21 mouse cellular contexts compared by ENCODE assay signal in the genomic region with DNA sequence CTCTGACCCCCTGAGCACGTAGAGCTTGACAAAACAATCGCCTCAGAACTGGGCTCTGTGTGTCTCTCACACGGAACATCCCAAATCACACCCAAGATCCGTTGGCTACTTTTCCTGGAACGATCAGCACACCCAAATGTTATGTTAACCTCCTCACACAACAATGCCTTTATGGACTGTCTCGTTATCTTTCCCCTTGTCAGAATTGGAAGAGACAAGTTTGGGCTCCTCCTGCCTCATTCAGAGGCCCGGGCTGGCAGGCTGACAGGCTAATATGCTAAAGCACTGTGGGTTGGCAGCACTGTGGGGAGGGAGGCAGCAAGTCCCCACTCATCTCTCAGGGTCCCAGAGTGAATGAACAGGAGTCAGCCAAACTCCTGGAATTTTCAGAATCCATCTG. TPM values are rescaled to one million over a fixed set of nuclear protein-coding genes. Genes with fewer than 3 reads are reported as not detected.
DNase-seq lines count a peak whose midpoint lies in the region; ATAC-seq lines count a peak whose summit lies in the region.
"Had no signal": no experiment of that assay in that cellular context is flagged by ENCODE, and none has a peak within 500 bp of the region (broad histone marks: within the 10 kb centered on the region; RNA-seq: fewer than 3 reads in every experiment).

No protein-coding gene starts in this region.

- no peak overlapping the region for H3K9ac ChIP-seq in forebrain, embryonic 15.5 days (replicated peaks)
- no peak overlapping the region for H3K9ac ChIP-seq in forebrain, embryonic 13.5 days
- H3K9ac ChIP-seq: embryonic facial prominence, embryonic 15.5 days; heart, embryonic 15.5 days; midbrain, embryonic 15.5 days had no signal

- intact Hi-C loops in left cerebral cortex, postnatal 4 days (cut with DNase I), result no loop called here
- intact Hi-C loops in heart, postnatal 14 days (cut with DNase I), result no loop called here

- no peaks in the 10 kb centered on the region for H3K36me3 ChIP-seq in forebrain, embryonic 15.5 days
- H3K36me3 ChIP-seq in forebrain, embryonic 13.5 days (ENCODE audit: poor library complexity, severe bottlenecking), result no peaks in the 10 kb centered on the region
- H3K36me3 ChIP-seq: embryonic facial prominence, embryonic 15.5 days; heart, embryonic 15.5 days; midbrain, embryonic 15.5 days had no signal

- DNase-seq in left cerebral cortex, postnatal 4 days, result peak; percentile 25
- DNase-seq in left cerebral cortex, adult 11 months (ENCODE audit: low spot score), result no peak
- DNase-seq in heart, postnatal 14 days, result peak; percentile 25 to 38
- DNase-seq in retina, postnatal 1 day, result peak; percentile 59
- DNase-seq in cerebellum, adult 9-11 months, result no peak
- no peak for DNase-seq in urinary bladder, adult 18-20 months (ENCODE audit: low spot score in 2 of 2)
- DNase-seq: adrenal gland, postnatal 10 days; kidney, adult 8-10 months; spleen, adult 18-20 months had no signal

- WGBS in forebrain, embryonic 15.5 days, result 32% methylated on average over 7 of the region's 7 CpGs
- WGBS in forebrain, embryonic 13.5 days, result 49% methylated on average over 7 of the region's 7 CpGs

- no peaks in the 10 kb centered on the region for H3K27me3 ChIP-seq in forebrain, embryonic 15.5 days
- H3K27me3 ChIP-seq in forebrain, embryonic 13.5 days, result no peaks in the 10 kb centered on the region
- H3K27me3 ChIP-seq: embryonic facial prominence, embryonic 15.5 days; heart, embryonic 15.5 days; midbrain, embryonic 15.5 days had no signal

- no peak overlapping the region for H3K27ac ChIP-seq in forebrain, embryonic 15.5 days (replicated peaks)
- no peak overlapping the region for H3K27ac ChIP-seq in forebrain, embryonic 13.5 days
- H3K27ac ChIP-seq: embryonic facial prominence, embryonic 15.5 days; heart, embryonic 15.5 days; hindbrain, postnatal 0 days; layer of hippocampus, adult 2 months; midbrain, embryonic 15.5 days had no signal

- H3K4me3 ChIP-seq in forebrain, embryonic 15.5 days, result no peak overlapping the region
- no peak overlapping the region for H3K4me3 ChIP-seq in forebrain, embryonic 13.5 days
- H3K4me3 ChIP-seq: embryonic facial prominence, embryonic 15.5 days; heart, embryonic 15.5 days; layer of hippocampus, adult 2 months; midbrain, embryonic 15.5 days had no signal

- H3K4me2 ChIP-seq in forebrain, embryonic 15.5 days (replicated peaks), result no peak overlapping the region
- no peak overlapping the region for H3K4me2 ChIP-seq in forebrain, embryonic 13.5 days
- H3K4me2 ChIP-seq: embryonic facial prominence, embryonic 15.5 days; heart, embryonic 15.5 days; midbrain, embryonic 15.5 days had no signal

- H3K9me3 ChIP-seq in forebrain, embryonic 15.5 days, result no peaks in the 10 kb centered on the region
- no peaks in the 10 kb centered on the region for H3K9me3 ChIP-seq in forebrain, embryonic 13.5 days (replicated peaks)
- H3K9me3 ChIP-seq: embryonic facial prominence, embryonic 15.5 days; heart, embryonic 15.5 days; midbrain, embryonic 15.5 days had no signal

- 0 out of 2 replicates have a peak, but pooled peaks have one; percentile 60 for ATAC-seq in forebrain, embryonic 15.5 days (replicated peaks)
- no peak for ATAC-seq in forebrain, embryonic 13.5 days
- ATAC-seq: hindbrain, postnatal 0 days; midbrain, embryonic 15.5 days had no signal

- no peaks in the 10 kb centered on the region; the same call in 1 of the 2 replicates for H3K4me1 ChIP-seq in forebrain, embryonic 15.5 days
- H3K4me1 ChIP-seq in forebrain, embryonic 13.5 days, result no peaks in the 10 kb centered on the region
- H3K4me1 ChIP-seq: midbrain, embryonic 15.5 days had no signal

RNA-seq across cellular contexts. Expression of gene Gphb5, which starts 19.5 kb away (rescaled TPM):
- polyA plus RNA-seq in forebrain, embryonic 15.5 days (2015; fragmentation: Nextera tagmentation; extraction: Ambion mirVana), result not detected in 2 replicates
- polyA plus RNA-seq in forebrain, embryonic 13.5 days (2015; fragmentation: Nextera tagmentation; extraction: Ambion mirVana), result not detected in 2 replicates
- not detected for total RNA-seq in left cerebral cortex, postnatal 4 days (2021)
- not detected for total RNA-seq in heart, postnatal 14 days (2021)
- total RNA-seq: adrenal gland, postnatal 10 days; hindbrain, postnatal 0 days; layer of hippocampus, adult 2 months; left cerebral cortex, postnatal 10 days; liver, adult 2 months had no signal
- polyA plus RNA-seq: embryonic facial prominence, embryonic 15.5 days; heart, embryonic 15.5 days; hindbrain, postnatal 0 days; liver, adult 2 months; midbrain, embryonic 15.5 days; neural tube, embryonic 11.5 days; stomach, embryonic 16.5 days; urinary bladder, adult 2 months had no signal

Comparison
In these comparisons a context has a peak if more than half of its experiments do, and no peak if none do; other contexts are left out.
1. DNase-seq: peak in left cerebral cortex, postnatal 4 days (single experiment), heart, postnatal 14 days (2 of 2) and retina, postnatal 1 day (single experiment); none in left cerebral cortex, adult 11 months (single experiment), cerebellum, adult 9-11 months (single experiment) and urinary bladder, adult 18-20 months (0 of 2).